Mouse (Mus musculus) stomach, postnatal 0 days (tissue): Measurements from ENCODE around the gene Tnfrsf8. TPM values are rescaled to one million over a fixed set of nuclear protein-coding genes. Genes with fewer than 3 reads are reported as not detected.
A peak's percentile ranks its signal among the peaks of the same experiment; 100 is the strongest.

Experiments
- ATAC-seq: fragments of 200-750 bp; cut with Nextera tagmentation; 2 replicates; pipeline ENCODE4 v1.8.0; 2017; ENCODE audit not compliant: low FRiP score, low TSS enrichment
- DNase-seq: peaks from one replicate; pipeline ENCODE4 v3.0.0-alpha.2; 2016; ENCODE audit warnings: low spot score
- H3K27ac ChIP-seq: fragments of 300-500 bp; sonication (generic); replicated peaks from 2 replicates; pipeline ENCODE4 v1.5.1; 2014; ENCODE audit warnings: mild to moderate bottlenecking, control low read depth
- H3K27me3 ChIP-seq: fragments of 300-500 bp; sonication (generic); 2 replicates; pipeline ENCODE4 v1.6.1; 2014; ENCODE audit warnings: low read length; ENCODE audit not compliant: control insufficient read depth, insufficient read depth
- H3K36me3 ChIP-seq: fragments of 300-500 bp; sonication (generic); 2 replicates; pipeline ENCODE4 v1.6.1; 2014; ENCODE audit warnings: low read length, mixed read lengths; ENCODE audit not compliant: control insufficient read depth, insufficient read depth
- H3K4me1 ChIP-seq: fragments of 300-500 bp; sonication (generic); replicated peaks from 2 replicates; pipeline ENCODE4 v1.6.1; 2014; ENCODE audit warnings: antibody characterized with exemption; ENCODE audit not compliant: control insufficient read depth, insufficient read depth
- H3K4me2 ChIP-seq: fragments of 300-500 bp; sonication (generic); replicated peaks from 2 replicates; pipeline ENCODE4 v1.6.1; 2014; ENCODE audit warnings: low read depth, mild to moderate bottlenecking, control low read depth, moderate library complexity
- H3K4me3 ChIP-seq: fragments of 300-500 bp; sonication (generic); 2 replicates; pipeline ENCODE4 v1.5.1; 2014; ENCODE audit warnings: low read depth, low read length, control low read depth
- H3K9ac ChIP-seq: fragments of 300-500 bp; sonication (generic); 2 replicates; pipeline ENCODE4 v1.6.1; 2014; ENCODE audit warnings: mild to moderate bottlenecking, low read length, control low read depth, mixed read lengths
- H3K9me3 ChIP-seq: fragments of 300-500 bp; sonication (generic); 2 replicates; pipeline ENCODE4 v1.6.1; 2016; ENCODE audit warnings: low read length; ENCODE audit not compliant: control insufficient read depth
- CTCF ChIP-seq: IDR thresholded peaks from 2 replicates; pipeline ENCODE4 v1.5.1; 2016; ENCODE audit warnings: antibody characterized with exemption, low read depth, mild to moderate bottlenecking, moderate library complexity
- EP300 ChIP-seq: optimal IDR thresholded peaks from 2 replicates; pipeline ENCODE3; 2016; ENCODE audit warnings: antibody characterized with exemption
- WGBS: fragments of 180-500 bp; shearing (Covaris S2); extraction: QIAGEN DNeasy Blood & Tissue Kit; methylation state at CpG from one replicate; pipeline ENCODE4 v1.1.7; 2014; 5-methylcytosine and 5-hydroxymethylcytosine counted together
- polyA plus RNA-seq: library from polyadenylated mRNA; unstranded; fragments of >200 nt; fragmentation: Nextera tagmentation; extraction: Ambion mirVana; gene quantifications from 2 replicates; pipeline ENCODE4 v1.2.1, GENCODE M21; 2015

Gene Tnfrsf8
- polyA plus RNA-seq, 1 experiment from 2014 or later: 0.04 TPM

- no peaks in the 10 kb centered on the region for H3K9me3 ChIP-seq
- DNase-seq (peak; percentile 50), ATAC-seq (0 out of 2 replicates have a peak, but pooled peaks have one; percentile 4)
- TF ChIP-seq EP300: no peak
- peak; percentile 68 for TF ChIP-seq CTCF
- H3K27me3 ChIP-seq: no peaks in the 10 kb centered on the region
- H3K4me2 ChIP-seq: no peak overlapping the region
- H3K27ac ChIP-seq: no peak overlapping the region
- no peak overlapping the region for H3K4me3 ChIP-seq
- H3K9ac ChIP-seq: no peak overlapping the region
- H3K36me3 ChIP-seq: no peaks in the 10 kb centered on the region; the same call in 1 of the 2 replicates
- 52% methylated on average over 15 of the region's 15 CpGs for WGBS
- H3K4me1 ChIP-seq: no peaks in the 10 kb centered on the region
Observed at GRCm38 (mm10) chr4:145219240-145219985, 95.6 kb downstream of the Tnfrsf8 start.

- no peak overlapping the region for H3K4me2 ChIP-seq
- no peaks in the 10 kb centered on the region for H3K4me1 ChIP-seq
- H3K36me3 ChIP-seq: no peaks in the 10 kb centered on the region; the same call in 1 of the 2 replicates
- no peak overlapping the region for H3K27ac ChIP-seq
- no peak for ATAC-seq
- 74% methylated on average over 5 of the region's 5 CpGs for WGBS
- TF ChIP-seq CTCF: no peak
- TF ChIP-seq EP300: no peak
- DNase-seq: no peak
- H3K4me3 ChIP-seq: no peak overlapping the region
- H3K9me3 ChIP-seq: no peaks in the 10 kb centered on the region
- no peaks in the 10 kb centered on the region for H3K27me3 ChIP-seq
- no peak overlapping the region for H3K9ac ChIP-seq
Observed at GRCm38 (mm10) chr4:145217837-145218236, 97.1 kb downstream of the Tnfrsf8 start.

Other genes starting within 250 kb of the Tnfrsf8 start
- gene Vps13d, start 120.2 kb downstream of the Tnfrsf8 start, polyA plus RNA-seq: 7.2 and 8.1 TPM in 2 replicates
- 5.4 and 6.0 TPM in 2 replicates for gene Tnfrsf1b, start 68.3 kb downstream of the Tnfrsf8 start, polyA plus RNA-seq
- not detected in 2 replicates for gene Zfp990, start 195.6 kb upstream of the Tnfrsf8 start, polyA plus RNA-seq